Mouse (Mus musculus) monocyte, adult 2 months (primary cell): ENCODE measurements around the gene Myo1b.

Experiments used
- DNase-seq, 2 experiments: peaks; one replicate each; pipeline ENCODE4 v3.0.0; 2022; ENCODE audit warnings: low spot score in 2 of 2, low read depth in 1 of 2

The Myo1b gene

GRCm38 (mm10) chr1:51855541-51856244 is 60.2 kb downstream of the Myo1b start:
- DNase-seq = no peak

- no peak for DNase-seq
These were observed 63.6 kb downstream of the Myo1b start for GRCm38 (mm10) chr1:51852314-51852713.

GRCm38 (mm10) chr1:51849570-51850211 is 66.2 kb downstream of the Myo1b start:
- DNase-seq = no peak

GRCm38 (mm10) chr1:51845264-51846036 is 70.4 kb downstream of the Myo1b start:
- no peak for DNase-seq

GRCm38 (mm10) chr1:51837845-51838623 is 77.8 kb downstream of the Myo1b start:
- DNase-seq = no peak

- DNase-seq = no peak
These were observed 78.6 kb downstream of the Myo1b start for GRCm38 (mm10) chr1:51837311-51837710.

GRCm38 (mm10) chr1:51835795-51836194 is 80.1 kb downstream of the Myo1b start:
- no peak for DNase-seq

- DNase-seq = no peak
These were observed 81.8 kb downstream of the Myo1b start for GRCm38 (mm10) chr1:51834072-51834471.

GRCm38 (mm10) chr1:51829353-51829752 is 86.5 kb downstream of the Myo1b start:
- DNase-seq = no peak

- no peak for DNase-seq
These were observed 93.3 kb downstream of the Myo1b start for GRCm38 (mm10) chr1:51822531-51822930.

- DNase-seq = no peak
These were observed 94.0 kb downstream of the Myo1b start for GRCm38 (mm10) chr1:51821701-51822495.

- no peak for DNase-seq
These were observed 95.4 kb downstream of the Myo1b start for GRCm38 (mm10) chr1:51820520-51820919.

GRCm38 (mm10) chr1:51820013-51820441 is 95.8 kb downstream of the Myo1b start:
- no peak for DNase-seq

GRCm38 (mm10) chr1:51815636-51816035 is 100.2 kb downstream of the Myo1b start:
- no peak for DNase-seq

- no peak for DNase-seq
These were observed 100.8 kb downstream of the Myo1b start for GRCm38 (mm10) chr1:51814854-51815630.

GRCm38 (mm10) chr1:51808847-51809246 is 107.0 kb downstream of the Myo1b start:
- no peak for DNase-seq

GRCm38 (mm10) chr1:51808228-51808627 is 107.6 kb downstream of the Myo1b start:
- no peak for DNase-seq

- DNase-seq = no peak
These were observed 110.7 kb downstream of the Myo1b start for GRCm38 (mm10) chr1:51805040-51805610.

GRCm38 (mm10) chr1:51804296-51805039 is 111.4 kb downstream of the Myo1b start:
- no peak for DNase-seq
